Mouse (Mus musculus) embryonic facial prominence, embryonic 14.5 days (tissue): Measurements from ENCODE around the gene Cln5. TPM values are rescaled to one million over a fixed set of nuclear protein-coding genes. Genes with fewer than 3 reads are reported as not detected.

Source experiments
- ATAC-seq: fragments of 200-750 bp; cut with Nextera tagmentation; 2 replicates; pipeline ENCODE4 v1.8.0; 2017; ENCODE audit warnings: low read depth, moderate number of reproducible peaks, moderate TSS enrichment
- DNase-seq: peaks from one replicate; pipeline ENCODE4 v3.0.0-alpha.2; 2015; ENCODE audit warnings: low spot score
- H3K27ac ChIP-seq: fragments of 300-500 bp; sonication (generic); replicated peaks from 2 replicates; pipeline ENCODE4 v1.5.1; 2014; ENCODE audit warnings: low read depth, mild to moderate bottlenecking, low read length, moderate library complexity
- H3K27me3 ChIP-seq: fragments of 300-500 bp; sonication (generic); replicated peaks from 2 replicates; pipeline ENCODE4 v1.6.1; 2014; ENCODE audit warnings: low read length; ENCODE audit not compliant: control insufficient read depth, insufficient read depth
- H3K36me3 ChIP-seq: fragments of 300-500 bp; sonication (generic); 2 replicates; pipeline ENCODE4 v1.6.1; 2014; ENCODE audit warnings: low read length, mixed read lengths; ENCODE audit not compliant: control insufficient read depth, insufficient read depth
- H3K4me1 ChIP-seq: fragments of 300-500 bp; sonication (generic); 2 replicates; pipeline ENCODE4 v1.6.1; 2014; ENCODE audit warnings: antibody characterized with exemption, low read length; ENCODE audit not compliant: control insufficient read depth, insufficient read depth
- H3K4me2 ChIP-seq: fragments of 300-500 bp; sonication (generic); 2 replicates; pipeline ENCODE4 v1.6.1; 2014; ENCODE audit warnings: low read depth, mild to moderate bottlenecking, low read length, moderate library complexity, mixed read lengths
- H3K4me3 ChIP-seq: fragments of 300-500 bp; sonication (generic); 2 replicates; pipeline ENCODE4 v1.5.1; 2014; ENCODE audit warnings: low read depth, mild to moderate bottlenecking, low read length
- H3K9ac ChIP-seq: fragments of 300-500 bp; sonication (generic); 2 replicates; pipeline ENCODE4 v1.6.1; 2014; ENCODE audit warnings: low read depth, mild to moderate bottlenecking, low read length, moderate library complexity, mixed read lengths
- H3K9me3 ChIP-seq: fragments of 300-500 bp; sonication (generic); 2 replicates; pipeline ENCODE4 v1.6.1; 2016; ENCODE audit warnings: low read length; ENCODE audit not compliant: control insufficient read depth
- WGBS: fragments of 180-500 bp; shearing (Covaris S2); extraction: QIAGEN DNeasy Blood & Tissue Kit; methylation state at CpG from one replicate; pipeline ENCODE4 v1.1.7; 2014; 5-methylcytosine and 5-hydroxymethylcytosine counted together
- polyA plus RNA-seq: library from polyadenylated mRNA; unstranded; fragments of >200 nt; fragmentation: Nextera tagmentation; extraction: Ambion mirVana; gene quantifications from 2 replicates; pipeline ENCODE4 v1.2.1, GENCODE M21; 2014

The Cln5 gene
- polyA plus RNA-seq, 1 experiment from 2014 or later: 34.3 TPM

GRCm38 (mm10) chr14:103099238-103099933 is 29.4 kb downstream of the Cln5 start, which contains the start of gene Fbxl3:
Fbxl3 (minus strand) TSS chr14:103099566.
- H3K36me3 ChIP-seq: peaks cover 10% of the 10 kb centered on the region; the same call in 1 of the 2 replicates
- H3K4me3 ChIP-seq: peak within 1 kb of the TSS; percentile 93
- H3K9me3 ChIP-seq: no peaks in the 10 kb centered on the region
- DNase-seq (peak; percentile 96), ATAC-seq (peak; percentile 93)
- under 1% methylated on average over 36 of the region's 88 CpGs for WGBS
- peak within 1 kb of the TSS; percentile 77 for H3K4me2 ChIP-seq
- H3K4me1 ChIP-seq: peaks cover 6% of the 10 kb centered on the region
- peak within 1 kb of the TSS; percentile 100 for H3K9ac ChIP-seq
- H3K27ac ChIP-seq: peak within 1 kb of the TSS; percentile 99
- no peaks in the 10 kb centered on the region for H3K27me3 ChIP-seq

DNA sequence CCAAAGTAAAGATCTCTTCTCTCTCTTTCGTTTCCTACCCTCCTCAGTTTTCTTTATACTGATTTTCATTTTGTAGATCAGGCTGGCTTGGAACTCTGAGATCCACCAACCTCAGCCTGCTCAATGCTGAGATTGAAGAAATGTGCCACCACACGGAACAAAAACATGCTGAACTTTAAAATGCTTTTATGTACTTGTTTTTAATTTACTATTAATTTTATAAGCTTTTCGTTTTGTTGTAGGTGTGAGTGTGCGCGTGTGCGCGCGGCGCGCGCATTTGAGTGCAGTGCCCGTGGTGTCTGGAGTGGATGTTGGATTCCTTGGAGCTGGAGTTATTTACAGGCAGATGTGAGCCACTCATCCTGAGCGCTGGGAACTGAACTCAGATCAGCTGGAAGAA is 30.3 kb downstream of the Cln5 start:
- H3K9ac ChIP-seq: no peak overlapping the region
- H3K27ac ChIP-seq: no peak overlapping the region; the same call in 1 of the 2 replicates
- H3K4me3 ChIP-seq: no peak overlapping the region
- H3K27me3 ChIP-seq: no peaks in the 10 kb centered on the region
- peak overlapping the region; percentile 77; the same call in 1 of the 2 replicates for H3K4me2 ChIP-seq
- ATAC-seq: no peak
- WGBS: 80% methylated on average over 13 of the region's 13 CpGs
- peaks cover 1% of the 10 kb centered on the region; the same call in 1 of the 2 replicates for H3K36me3 ChIP-seq
- peaks cover 6% of the 10 kb centered on the region for H3K4me1 ChIP-seq
- no peak for DNase-seq
- H3K9me3 ChIP-seq: no peaks in the 10 kb centered on the region

DNA sequence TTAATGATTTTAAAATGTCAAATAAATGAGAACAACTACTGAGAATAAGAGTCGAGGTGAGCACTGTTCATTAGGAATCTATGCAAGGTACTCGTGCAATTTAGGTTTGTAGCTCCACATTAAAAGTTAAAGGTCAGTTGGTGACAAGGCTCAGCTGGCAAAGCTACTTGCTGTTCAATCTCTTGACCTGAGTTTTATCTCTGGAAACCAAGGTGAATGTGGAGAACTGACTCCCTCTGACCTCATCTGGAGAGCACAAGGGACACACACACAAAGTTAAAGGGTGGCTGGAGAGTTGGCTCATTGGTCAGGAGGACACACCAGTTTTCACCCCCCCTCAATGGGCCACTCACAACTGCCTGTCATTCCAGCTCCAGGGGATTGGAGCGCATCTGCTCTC is 31.2 kb downstream of the Cln5 start:
- WGBS: 69% methylated on average over 3 of the region's 3 CpGs
- Histone ChIP-seq H3K4me2 (no peak overlapping the region), H3K9me3 (no peaks in the 10 kb centered on the region), H3K9ac (no peak overlapping the region), H3K36me3 (no peaks in the 10 kb centered on the region), H3K27ac (no peak overlapping the region), H3K4me3 (no peak overlapping the region), H3K27me3 (no peaks in the 10 kb centered on the region), H3K4me1 (peaks cover 6% of the 10 kb centered on the region)
- ATAC-seq: no peak
- no peak for DNase-seq

- Histone ChIP-seq H3K4me3 (no peak overlapping the region), H3K9me3 (no peaks in the 10 kb centered on the region), H3K36me3 (no peaks in the 10 kb centered on the region), H3K27ac (no peak overlapping the region), H3K27me3 (no peaks in the 10 kb centered on the region), H3K4me1 (peaks cover 3% of the 10 kb centered on the region), H3K9ac (no peak overlapping the region), H3K4me2 (no peak overlapping the region)
- WGBS: 60% methylated on average over 6 of the region's 6 CpGs
- ATAC-seq (no peak), DNase-seq (no peak)
These were observed 32.2 kb downstream of the Cln5 start for GRCm38 (mm10) chr14:103102246-103102645.

DNA sequence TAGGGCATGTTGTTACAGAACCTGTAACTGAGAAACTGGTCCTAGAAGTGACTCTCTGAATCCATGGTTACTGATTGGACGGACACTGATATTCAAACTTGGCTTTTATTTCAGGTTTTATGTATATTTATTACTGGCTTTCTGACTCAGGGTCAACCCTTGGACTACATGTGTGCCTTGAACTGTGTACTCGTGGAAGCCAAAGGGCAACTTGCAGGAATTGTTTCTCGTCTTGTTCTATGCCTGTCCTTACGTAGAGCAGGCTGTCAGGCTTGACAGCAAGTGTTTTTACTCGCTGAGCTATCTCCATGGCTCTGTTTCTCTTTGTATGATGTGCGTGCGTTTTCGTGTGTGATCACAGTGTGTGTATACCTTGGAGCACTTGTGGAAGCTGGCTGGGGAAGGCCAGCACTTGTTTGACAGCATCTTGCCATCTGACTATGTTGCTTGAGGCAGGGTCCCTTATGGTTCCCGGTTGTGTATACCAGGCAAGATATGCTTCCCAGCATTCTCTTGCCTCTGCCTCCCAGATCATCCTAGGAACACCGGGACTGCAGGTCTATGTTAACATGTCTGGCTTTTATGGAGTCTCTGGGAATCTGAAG is 32.8 kb downstream of the Cln5 start:
- no peak overlapping the region for H3K4me3 ChIP-seq
- no peaks in the 10 kb centered on the region for H3K27me3 ChIP-seq
- no peak overlapping the region for H3K4me2 ChIP-seq
- DNase-seq (no peak), ATAC-seq (no peak)
- WGBS: 76% methylated on average over 10 of the region's 10 CpGs
- H3K27ac ChIP-seq: no peak overlapping the region
- no peaks in the 10 kb centered on the region for H3K9me3 ChIP-seq
- H3K4me1 ChIP-seq: no peaks in the 10 kb centered on the region; the same call in 1 of the 2 replicates
- no peak overlapping the region for H3K9ac ChIP-seq
- no peaks in the 10 kb centered on the region for H3K36me3 ChIP-seq

- no peaks in the 10 kb centered on the region for H3K27me3 ChIP-seq
- no peak overlapping the region for H3K27ac ChIP-seq
- no peak overlapping the region for H3K4me2 ChIP-seq
- H3K9ac ChIP-seq: no peak overlapping the region
- H3K4me3 ChIP-seq: no peak overlapping the region
- no peaks in the 10 kb centered on the region for H3K36me3 ChIP-seq
- DNase-seq (no peak), ATAC-seq (no peak)
- H3K4me1 ChIP-seq: no peaks in the 10 kb centered on the region
- 90% methylated on average over 2 of the region's 2 CpGs for WGBS
- no peaks in the 10 kb centered on the region for H3K9me3 ChIP-seq
These were observed 36.3 kb downstream of the Cln5 start for GRCm38 (mm10) chr14:103106301-103106700.

DNA sequence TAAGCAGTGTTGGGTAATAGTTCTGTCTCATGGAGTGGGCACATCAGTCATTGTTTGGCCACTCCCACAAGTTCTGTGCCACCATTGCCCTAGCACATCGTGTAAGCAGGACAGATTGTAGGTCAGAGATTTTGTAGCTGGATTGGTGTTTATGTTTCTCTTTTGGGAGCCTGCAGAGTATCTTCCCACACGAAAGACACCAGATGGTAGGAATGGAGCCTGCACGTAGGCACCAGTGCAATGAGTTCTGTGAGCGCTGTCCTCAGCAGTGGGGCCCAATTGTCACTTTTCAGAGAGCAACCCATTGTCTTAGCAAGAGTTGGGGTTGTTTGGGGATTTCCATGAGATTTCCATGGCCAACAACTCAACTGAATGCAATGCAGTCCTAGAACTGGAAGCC is 40.0 kb downstream of the Cln5 start:
- no peak for ATAC-seq
- no peak for DNase-seq
- H3K9me3 ChIP-seq: no peaks in the 10 kb centered on the region

GRCm38 (mm10) chr14:103112606-103113363 is 42.8 kb downstream of the Cln5 start:
- 94% methylated on average over 3 of the region's 3 CpGs for WGBS
- Histone ChIP-seq H3K4me2 (no peak overlapping the region), H3K27me3 (no peaks in the 10 kb centered on the region), H3K4me1 (no peaks in the 10 kb centered on the region), H3K4me3 (no peak overlapping the region), H3K36me3 (peaks cover 51% of the 10 kb centered on the region), H3K9me3 (no peaks in the 10 kb centered on the region), H3K27ac (no peak overlapping the region), H3K9ac (no peak overlapping the region)
- DNase-seq: no peak
- no peak for ATAC-seq

More for the DNA sequence above, 40.0 kb downstream of the Cln5 start:
- no peak overlapping the region for H3K27ac ChIP-seq
- no peaks in the 10 kb centered on the region for H3K4me1 ChIP-seq
- no peaks in the 10 kb centered on the region for H3K27me3 ChIP-seq
- WGBS: 91% methylated on average over 4 of the region's 4 CpGs
- no peak overlapping the region for H3K9ac ChIP-seq
- H3K4me2 ChIP-seq: no peak overlapping the region
- no peak overlapping the region for H3K4me3 ChIP-seq
- H3K36me3 ChIP-seq: peaks cover 24% of the 10 kb centered on the region
